Mouse (Mus musculus) brain, embryonic 14.5 days (tissue): Measurements from ENCODE around the gene Pawr.

Experiments used
- CTCF ChIP-seq: fragments of 200-500 bp; IDR thresholded peaks from 2 replicates; pipeline ENCODE4 v1.5.1; 2012; ENCODE audit warnings: inconsistent platforms, mild to moderate bottlenecking, moderate library complexity, borderline replicate concordance; ENCODE audit not compliant: insufficient read depth, insufficient read length; ENCODE audit errors: extremely low read depth
- POLR2A ChIP-seq: fragments of 200-500 bp; IDR thresholded peaks from 2 replicates; pipeline ENCODE4 v1.6.1; 2012; ENCODE audit warnings: mild to moderate bottlenecking, inconsistent platforms, borderline replicate concordance; ENCODE audit not compliant: poor library complexity, insufficient read depth, insufficient read length, severe bottlenecking; ENCODE audit errors: extremely low read depth

- TF ChIP-seq CTCF (0 out of 2 replicates have a peak, but pooled peaks have one; percentile 19), POLR2A (no peak)
Observed at GRCm38 (mm10) chr10:108332571-108333541, 935 bp downstream of the Pawr start.
